13 mouse cellular contexts compared by ENCODE assay signal in the genomic region with DNA sequence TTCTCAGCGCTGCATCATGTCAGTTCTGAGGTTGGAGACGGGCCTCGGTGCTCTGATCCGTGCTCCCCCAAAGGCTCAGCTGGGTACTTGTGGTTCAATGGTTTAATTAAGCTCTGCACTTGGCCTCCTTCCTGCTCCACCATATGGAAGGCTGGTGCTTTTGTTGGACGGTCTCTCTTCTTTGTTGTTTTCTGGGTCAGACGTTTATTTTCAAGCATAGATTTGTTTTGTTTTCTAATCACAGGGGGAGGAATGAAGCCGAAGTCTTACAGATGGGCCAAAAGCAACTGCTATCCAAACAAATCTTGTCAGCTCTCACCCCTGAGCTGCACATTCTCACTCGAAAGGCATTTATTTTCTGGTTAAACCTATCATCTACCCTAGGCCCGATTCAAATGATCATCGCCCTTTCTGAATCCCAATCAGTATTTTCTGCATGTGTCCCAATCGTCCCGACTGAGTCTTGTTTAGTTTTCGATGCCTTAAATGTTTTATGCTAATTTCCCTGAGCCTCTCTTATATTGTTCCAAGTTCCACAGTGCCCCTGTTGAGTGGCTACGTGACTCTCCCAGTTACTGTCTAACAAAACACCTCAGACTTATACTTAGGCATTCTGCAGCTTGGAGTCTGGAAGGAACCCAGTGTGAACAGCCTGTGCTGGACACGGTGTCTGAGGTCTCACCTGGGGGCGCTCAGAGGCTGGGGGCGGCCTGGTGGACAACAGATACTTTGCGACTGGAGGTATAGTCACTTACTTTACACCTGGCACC. TPM values are rescaled to one million over a fixed set of nuclear protein-coding genes. Genes with fewer than 3 reads are reported as not detected.
DNase-seq lines count a peak whose midpoint lies in the region; ATAC-seq and TF ChIP-seq lines count a peak whose summit lies in the region.
"Had no signal": no experiment of that assay in that cellular context is flagged by ENCODE, and none has a peak within 500 bp of the region (broad histone marks: within the 10 kb centered on the region; RNA-seq: fewer than 3 reads in every experiment).

No protein-coding gene starts in this region.

- H3K36me3 ChIP-seq in forebrain, embryonic 15.5 days = no peaks in the 10 kb centered on the region
- H3K36me3 ChIP-seq in midbrain, embryonic 16.5 days (ENCODE audit: control insufficient read depth, insufficient read depth, low read length) = no peaks in the 10 kb centered on the region
- H3K36me3 ChIP-seq in liver, postnatal 0 days (replicated peaks; ENCODE audit: insufficient read depth, low read length) = no peaks in the 10 kb centered on the region
- H3K36me3 ChIP-seq: heart, embryonic 13.5 days; liver, embryonic 15.5 days had no signal

- no peak overlapping the region for H3K4me3 ChIP-seq in cerebellum, adult 2 months (replicated peaks; ENCODE audit: insufficient read depth, low read depth, low read length)
- no peak overlapping the region; the same call in 1 of the 2 replicates for H3K4me3 ChIP-seq in forebrain, embryonic 15.5 days
- H3K4me3 ChIP-seq in midbrain, embryonic 16.5 days (ENCODE audit: low read depth, low read length) = no peak overlapping the region
- no peak overlapping the region for H3K4me3 ChIP-seq in liver, postnatal 0 days (ENCODE audit: low read depth, low read length)
- H3K4me3 ChIP-seq: gastrocnemius, adult 2 months; heart, embryonic 13.5 days; liver, embryonic 15.5 days had no signal

- no peaks in the 10 kb centered on the region for H3K27me3 ChIP-seq in cerebellum, adult 2 months (ENCODE audit: control insufficient read depth, insufficient read depth, low read length)
- no peaks in the 10 kb centered on the region for H3K27me3 ChIP-seq in forebrain, embryonic 15.5 days
- no peaks in the 10 kb centered on the region for H3K27me3 ChIP-seq in midbrain, embryonic 16.5 days (ENCODE audit: control insufficient read depth, insufficient read depth, low read depth, low read length)
- no peaks in the 10 kb centered on the region for H3K27me3 ChIP-seq in liver, postnatal 0 days (ENCODE audit: insufficient read depth, low read length)
- H3K27me3 ChIP-seq: heart, embryonic 13.5 days had no signal

- TF ChIP-seq EP300 in liver, postnatal 0 days (IDR thresholded peaks at IDR 0.05; ENCODE audit: low read depth) = no peak

- ATAC-seq in forebrain, embryonic 15.5 days (replicated peaks) = peak; percentile 82
- ATAC-seq in midbrain, embryonic 16.5 days = peak; percentile 83
- ATAC-seq in liver, postnatal 0 days = no peak

- WGBS in cerebellum, adult 2 months = 32% methylated on average over 18 of the region's 18 CpGs
- WGBS in forebrain, embryonic 15.5 days = 25% methylated on average over 18 of the region's 18 CpGs
- WGBS in midbrain, embryonic 16.5 days = 53% methylated on average over 18 of the region's 18 CpGs
- WGBS in liver, postnatal 0 days (ENCODE audit: insufficient replicate concordance) = 75% methylated on average over 18 of the region's 18 CpGs

- DNase-seq in layer of hippocampus, postnatal 10 days (ENCODE audit: low spot score in 2 of 2) = peak; percentile 21 to 52
- no peak for DNase-seq in layer of hippocampus, adult 9-11 months
- DNase-seq in cerebellum, adult 2 months = peak; percentile 71 to 84
- no peak for DNase-seq in ovary, postnatal 14 days (ENCODE audit: low spot score)
- DNase-seq in thymus, postnatal 4 days = no peak
- DNase-seq in liver, postnatal 0 days = no peak
- DNase-seq: gastrocnemius, adult 2 months; kidney, adult 9 months had no signal

- no peak overlapping the region for H3K9ac ChIP-seq in forebrain, embryonic 15.5 days (replicated peaks)
- no peak overlapping the region for H3K9ac ChIP-seq in midbrain, embryonic 16.5 days (ENCODE audit: low read depth, low read length)
- H3K9ac ChIP-seq in liver, postnatal 0 days (replicated peaks) = no peak overlapping the region
- H3K9ac ChIP-seq: heart, embryonic 13.5 days; liver, embryonic 15.5 days had no signal

- peaks cover 17% of the 10 kb centered on the region for H3K4me1 ChIP-seq in cerebellum, adult 2 months (ENCODE audit: control insufficient read depth, insufficient read depth, low read length)
- H3K4me1 ChIP-seq in forebrain, embryonic 15.5 days = peaks cover 55% of the 10 kb centered on the region
- H3K4me1 ChIP-seq in midbrain, embryonic 16.5 days (ENCODE audit: control insufficient read depth, insufficient read depth, low read length) = no peaks in the 10 kb centered on the region; the same call in 1 of the 2 replicates
- no peaks in the 10 kb centered on the region for H3K4me1 ChIP-seq in liver, postnatal 0 days (ENCODE audit: insufficient read depth)

- 0 out of 2 replicates have a peak overlapping the region, but pooled peaks have one; percentile 23 for H3K27ac ChIP-seq in cerebellum, adult 2 months (ENCODE audit: insufficient read depth, low read length)
- H3K27ac ChIP-seq in forebrain, embryonic 15.5 days (replicated peaks) = peak overlapping the region; percentile 89
- H3K27ac ChIP-seq in midbrain, embryonic 16.5 days (ENCODE audit: low read length) = peak overlapping the region; percentile 42
- no peak overlapping the region for H3K27ac ChIP-seq in liver, postnatal 0 days (ENCODE audit: low read depth)
- H3K27ac ChIP-seq: gastrocnemius, adult 2 months; heart, embryonic 13.5 days; liver, embryonic 15.5 days had no signal

- peak overlapping the region; percentile 26 for H3K4me2 ChIP-seq in forebrain, embryonic 15.5 days (replicated peaks)
- H3K4me2 ChIP-seq in midbrain, embryonic 16.5 days (ENCODE audit: low read length) = no peak overlapping the region
- no peak overlapping the region for H3K4me2 ChIP-seq in liver, postnatal 0 days (ENCODE audit: low read depth, low read length)
- H3K4me2 ChIP-seq: heart, embryonic 13.5 days; liver, embryonic 15.5 days had no signal

- H3K9me3 ChIP-seq in forebrain, embryonic 15.5 days = no peaks in the 10 kb centered on the region
- H3K9me3 ChIP-seq in midbrain, embryonic 16.5 days (replicated peaks; ENCODE audit: control insufficient read depth, low read length, poor library complexity, severe bottlenecking) = no peaks in the 10 kb centered on the region
- H3K9me3 ChIP-seq in liver, postnatal 0 days (ENCODE audit: low read length) = no peaks in the 10 kb centered on the region
- H3K9me3 ChIP-seq: heart, embryonic 13.5 days; liver, embryonic 15.5 days had no signal

- TF ChIP-seq CTCF in cerebellum, adult 2 months (IDR thresholded peaks at IDR 0.05; ENCODE audit: borderline replicate concordance, insufficient read depth, low read depth, low read length) = no peak
- no peak for TF ChIP-seq CTCF in liver, postnatal 0 days (IDR thresholded peaks at IDR 0.05; ENCODE audit: low read depth)

- TF ChIP-seq POLR2A in cerebellum, adult 2 months (IDR thresholded peaks at IDR 0.05; ENCODE audit: borderline replicate concordance, insufficient read depth, low read length) = no peak

RNA-seq across cellular contexts. Expression of gene Slc30a10, which starts 12.8 kb away (rescaled TPM):
- total RNA-seq in layer of hippocampus, postnatal 10 days (2021) = 10 to 100 TPM; 16.7 to 19.0 TPM
- 5.4 and 6.0 TPM in 2 replicates for polyA plus RNA-seq in cerebellum, adult 2 months (2012; rRNA removed)
- 9.9 and 11.4 TPM in 2 replicates for polyA plus RNA-seq in forebrain, embryonic 15.5 days (2015; fragmentation: Nextera tagmentation; extraction: Ambion mirVana)
- polyA plus RNA-seq in midbrain, embryonic 16.5 days (2015; fragmentation: Nextera tagmentation; extraction: Ambion mirVana) = 6.5 and 7.9 TPM in 2 replicates
- 8.0 and 9.1 TPM in 2 replicates for polyA plus RNA-seq in liver, postnatal 0 days (2015; fragmentation: Nextera tagmentation; extraction: Ambion mirVana)
- total RNA-seq: gastrocnemius, adult 2 months; monocyte, adult 5-6 weeks had no signal

Comparison
In these comparisons a context has a peak if more than half of its experiments do, and no peak if none do; other contexts are left out.
1. DNase-seq: peak in layer of hippocampus, postnatal 10 days (2 of 2) and cerebellum, adult 2 months (2 of 2); none in layer of hippocampus, adult 9-11 months (single experiment), ovary, postnatal 14 days (single experiment), thymus, postnatal 4 days (single experiment) and liver, postnatal 0 days (single experiment).